17 mouse cellular contexts compared by ENCODE assay signal in the genomic region with DNA sequence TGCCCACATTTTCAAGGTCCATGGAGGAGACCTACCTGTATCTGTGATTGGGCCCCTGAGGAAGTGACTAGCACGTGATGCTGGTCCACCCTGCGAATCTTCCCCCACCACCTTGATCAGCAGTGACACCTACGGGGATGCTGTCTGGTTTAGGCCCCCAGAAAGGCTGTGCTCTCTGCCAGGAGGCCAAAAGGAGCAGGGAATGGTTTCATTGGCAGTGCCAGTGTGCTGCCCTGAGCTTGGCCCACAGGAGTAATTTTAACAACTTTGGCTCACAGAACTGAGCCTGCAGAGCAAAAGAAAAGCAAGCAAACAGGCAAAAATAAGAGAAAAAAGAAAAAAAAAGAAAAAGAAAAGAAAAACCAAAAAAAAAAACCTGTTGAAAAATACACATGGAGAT. TPM values are rescaled to one million over a fixed set of nuclear protein-coding genes. Genes with fewer than 3 reads are reported as not detected.
DNase-seq lines count a peak whose midpoint lies in the region; ATAC-seq lines count a peak whose summit lies in the region.
"Had no signal": no experiment of that assay in that cellular context is flagged by ENCODE, and none has a peak within 500 bp of the region (broad histone marks: within the 10 kb centered on the region; RNA-seq: fewer than 3 reads in every experiment).

No protein-coding gene starts in this region.

- intact Hi-C loops in gastrocnemius, postnatal 36 days (cut with DNase I), result no loop called here

- 50% methylated on average over 3 of the region's 3 CpGs for WGBS in forebrain, embryonic 15.5 days
- WGBS in forebrain, embryonic 10.5 days, result 71% methylated on average over 3 of the region's 3 CpGs
- WGBS in midbrain, embryonic 11.5 days, result 74% methylated on average over 3 of the region's 3 CpGs
- WGBS in midbrain, embryonic 14.5 days, result 80% methylated on average over 3 of the region's 3 CpGs
- WGBS in macrophage (ENCODE audit: missing documents), result 94% methylated on average over 3 of the region's 3 CpGs

- DNase-seq in forebrain, embryonic 10.5 days (ENCODE audit: extremely low spot score, low spot score), result no peak
- peak; percentile 37 for DNase-seq in midbrain, embryonic 11.5 days (ENCODE audit: low spot score, missing footprints)
- no peak for DNase-seq in midbrain, embryonic 14.5 days
- DNase-seq in gastrocnemius, postnatal 36 days, result no peak
- DNase-seq: adrenal gland, adult 8-10 months; adrenal gland, postnatal 36 days; cerebellum, adult 11-12 months; cerebellum, postnatal 10 days; gastrocnemius, postnatal 10 days had no signal

- H3K9ac ChIP-seq in forebrain, embryonic 15.5 days (replicated peaks), result no peak overlapping the region
- H3K9ac ChIP-seq in midbrain, embryonic 11.5 days (ENCODE audit: low read length), result no peak overlapping the region
- H3K9ac ChIP-seq in midbrain, embryonic 14.5 days (replicated peaks; ENCODE audit: low read length), result no peak overlapping the region
- H3K9ac ChIP-seq: embryonic facial prominence, embryonic 13.5 days; heart, embryonic 13.5 days; hindbrain, embryonic 15.5 days had no signal

- ATAC-seq in forebrain, embryonic 15.5 days (replicated peaks), result no peak
- ATAC-seq in midbrain, embryonic 11.5 days (ENCODE audit: low FRiP score), result no peak
- ATAC-seq in midbrain, embryonic 14.5 days (ENCODE audit: low FRiP score, low TSS enrichment), result no peak
- ATAC-seq: CD4-positive, CD25-positive, alpha-beta regulatory T cell, adult 4 months; intestine, embryonic 16.5 days had no signal

- H3K9me3 ChIP-seq in forebrain, embryonic 15.5 days, result no peaks in the 10 kb centered on the region
- H3K9me3 ChIP-seq in forebrain, embryonic 10.5 days, result no peaks in the 10 kb centered on the region
- no peaks in the 10 kb centered on the region for H3K9me3 ChIP-seq in midbrain, embryonic 11.5 days (ENCODE audit: control insufficient read depth, low read length)
- H3K9me3 ChIP-seq in midbrain, embryonic 14.5 days (ENCODE audit: control insufficient read depth, low read length), result no peaks in the 10 kb centered on the region
- H3K9me3 ChIP-seq: embryonic facial prominence, embryonic 13.5 days; G1E; heart, embryonic 13.5 days; hindbrain, embryonic 15.5 days had no signal

- H3K4me3 ChIP-seq in forebrain, embryonic 15.5 days, result no peak overlapping the region
- no peak overlapping the region for H3K4me3 ChIP-seq in forebrain, embryonic 10.5 days
- H3K4me3 ChIP-seq in midbrain, embryonic 11.5 days (ENCODE audit: low read depth, low read length), result no peak overlapping the region
- H3K4me3 ChIP-seq in midbrain, embryonic 14.5 days (replicated peaks; ENCODE audit: low read depth, low read length), result no peak overlapping the region
- no peak overlapping the region for H3K4me3 ChIP-seq in macrophage (ENCODE audit: inconsistent target)
- H3K4me3 ChIP-seq: embryonic facial prominence, embryonic 13.5 days; heart, embryonic 13.5 days; hindbrain, embryonic 15.5 days had no signal

- 0 out of 2 replicates have a peak overlapping the region, but pooled peaks have one; percentile 20 for H3K27ac ChIP-seq in forebrain, embryonic 15.5 days (replicated peaks)
- no peak overlapping the region for H3K27ac ChIP-seq in forebrain, embryonic 10.5 days
- no peak overlapping the region for H3K27ac ChIP-seq in midbrain, embryonic 11.5 days (ENCODE audit: low read depth, low read length)
- H3K27ac ChIP-seq in midbrain, embryonic 14.5 days (replicated peaks; ENCODE audit: low read depth, low read length), result no peak overlapping the region
- peak overlapping the region; percentile 13; the same call in 1 of the 2 replicates for H3K27ac ChIP-seq in macrophage
- H3K27ac ChIP-seq: embryonic facial prominence, embryonic 13.5 days; heart, embryonic 13.5 days; hindbrain, embryonic 15.5 days had no signal

- H3K4me2 ChIP-seq in forebrain, embryonic 15.5 days (replicated peaks), result no peak overlapping the region
- no peak overlapping the region for H3K4me2 ChIP-seq in midbrain, embryonic 11.5 days
- no peak overlapping the region for H3K4me2 ChIP-seq in midbrain, embryonic 14.5 days (ENCODE audit: low read length)
- H3K4me2 ChIP-seq: embryonic facial prominence, embryonic 13.5 days; heart, embryonic 13.5 days; hindbrain, embryonic 15.5 days had no signal

- H3K4me1 ChIP-seq in forebrain, embryonic 15.5 days, result peaks cover 18% of the 10 kb centered on the region
- H3K4me1 ChIP-seq in forebrain, embryonic 10.5 days, result peaks cover 34% of the 10 kb centered on the region
- peaks cover 11% of the 10 kb centered on the region for H3K4me1 ChIP-seq in midbrain, embryonic 11.5 days (ENCODE audit: control insufficient read depth, insufficient read depth, low read length)
- peaks cover 8% of the 10 kb centered on the region; the same call in 1 of the 2 replicates for H3K4me1 ChIP-seq in midbrain, embryonic 14.5 days (ENCODE audit: control insufficient read depth, insufficient read depth, low read length)

- peaks cover 3% of the 10 kb centered on the region; the same call in 1 of the 2 replicates for H3K36me3 ChIP-seq in forebrain, embryonic 15.5 days
- peaks cover 21% of the 10 kb centered on the region for H3K36me3 ChIP-seq in forebrain, embryonic 10.5 days (replicated peaks)
- H3K36me3 ChIP-seq in midbrain, embryonic 11.5 days (ENCODE audit: control insufficient read depth, insufficient read depth, low read length), result no peaks in the 10 kb centered on the region
- peaks cover 4% of the 10 kb centered on the region; the same call in 1 of the 2 replicates for H3K36me3 ChIP-seq in midbrain, embryonic 14.5 days (ENCODE audit: control insufficient read depth, insufficient read depth, low read length)
- H3K36me3 ChIP-seq in macrophage (ENCODE audit: inconsistent target), result peaks cover 83% of the 10 kb centered on the region
- H3K36me3 ChIP-seq: G1E had no signal

- no peaks in the 10 kb centered on the region for H3K27me3 ChIP-seq in forebrain, embryonic 15.5 days
- no peaks in the 10 kb centered on the region for H3K27me3 ChIP-seq in forebrain, embryonic 10.5 days (ENCODE audit: poor library complexity, severe bottlenecking)
- H3K27me3 ChIP-seq in midbrain, embryonic 11.5 days (ENCODE audit: control insufficient read depth, insufficient read depth, low read length), result no peaks in the 10 kb centered on the region
- no peaks in the 10 kb centered on the region for H3K27me3 ChIP-seq in midbrain, embryonic 14.5 days (ENCODE audit: control insufficient read depth, insufficient read depth, low read length)
- H3K27me3 ChIP-seq: embryonic facial prominence, embryonic 13.5 days; heart, embryonic 13.5 days; hindbrain, embryonic 15.5 days had no signal

- H3K79me2 ChIP-seq in macrophage (ENCODE audit: inconsistent target), result peaks cover 100% of the 10 kb centered on the region

RNA-seq across cellular contexts. Expression of gene Sirpa, which starts 13.2 kb away (rescaled TPM):
- 26.7 and 28.5 TPM in 2 replicates for polyA plus RNA-seq in forebrain, embryonic 15.5 days (2015; fragmentation: Nextera tagmentation; extraction: Ambion mirVana)
- 15.6 and 16.0 TPM in 2 replicates for polyA plus RNA-seq in forebrain, embryonic 10.5 days (2016; fragmentation: Nextera tagmentation; extraction: Ambion mirVana)
- 16.0 and 17.9 TPM in 2 replicates for polyA plus RNA-seq in midbrain, embryonic 11.5 days (2014; fragmentation: Nextera tagmentation; extraction: Ambion mirVana)
- polyA plus RNA-seq in midbrain, embryonic 14.5 days (2014; fragmentation: Nextera tagmentation; extraction: Ambion mirVana), result 28.3 and 35.7 TPM in 2 replicates
- 1,000 to 10,000 TPM in 25 of 26 experiments, 100 to 1,000 TPM in 1; 486 to 5,251 (median 2,764) TPM for total RNA-seq in macrophage (2018; cell fraction: chromatin; rRNA removed)
- 1,000 to 10,000 TPM; 1,654 to 2,625 (median 2,091) TPM for total RNA-seq in macrophage (2018; cell fraction: cytosol; rRNA removed)
- 1,000 to 10,000 TPM in 25 of 26 experiments, 100 to 1,000 TPM in 1; 968 to 4,930 (median 3,847) TPM for total RNA-seq in macrophage (2018; cell fraction: nucleus; rRNA removed)
- polyA plus RNA-seq in macrophage (2018), result 1,368 to 2,259 TPM (median 1,677 TPM) in 3 replicates
- 1 to 10 TPM; 5.9 to 6.5 TPM for total RNA-seq in gastrocnemius, postnatal 36 days (2021)
- polyA plus RNA-seq: G1E had no signal

Comparison
In these comparisons a context has a peak if more than half of its experiments do, and no peak if none do; other contexts are left out.
1. H3K27ac ChIP-seq: peak in forebrain, embryonic 15.5 days (single experiment) and macrophage (single experiment); none in forebrain, embryonic 10.5 days (single experiment), midbrain, embryonic 11.5 days (single experiment) and midbrain, embryonic 14.5 days (single experiment).
2. RNA of gene Sirpa, which starts 13.2 kb away (polyA plus RNA-seq): 1,368 to 2,259 TPM in macrophage; 28.3 to 35.7 TPM in midbrain, embryonic 14.5 days, 26.7 to 28.5 TPM in forebrain, embryonic 15.5 days, 16.0 to 17.9 TPM in midbrain, embryonic 11.5 days and 15.6 to 16.0 TPM in forebrain, embryonic 10.5 days; every median in the first group is over 10 times any median in the second.